In the genomic region with DNA sequence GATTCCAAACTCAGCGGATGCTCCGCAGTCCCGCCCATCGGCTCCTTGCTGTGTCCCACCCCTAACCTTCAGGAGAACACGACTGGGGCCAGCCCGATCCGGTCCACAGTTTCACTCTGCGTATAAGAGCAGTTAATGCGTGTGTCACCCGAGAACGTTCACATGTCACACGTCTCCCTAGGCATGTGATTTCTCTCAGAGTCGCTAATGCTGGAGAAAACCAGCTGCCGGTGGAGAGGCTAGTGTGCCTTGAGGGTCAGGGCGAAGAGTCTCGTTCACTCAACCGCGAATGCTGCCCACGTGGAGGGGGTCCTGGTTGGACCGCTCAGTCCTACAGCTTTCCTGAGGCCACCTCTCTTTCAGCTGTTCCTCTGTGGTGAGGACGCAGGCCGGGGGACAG, we compare ENCODE assay signal across 9 mouse cellular contexts. TPM values are rescaled to one million over a fixed set of nuclear protein-coding genes. Genes with fewer than 3 reads are reported as not detected.
A peak's percentile ranks its signal among the peaks of the same experiment; 100 is the strongest.
DNase-seq lines count a peak whose midpoint lies in the region; ATAC-seq lines count a peak whose summit lies in the region.
"Had no signal": no experiment of that assay in that cellular context is flagged by ENCODE, and none has a peak within 500 bp of the region (broad histone marks: within the 10 kb centered on the region; RNA-seq: fewer than 3 reads in every experiment).

No protein-coding gene starts in this region.

- no peak for ATAC-seq in neural tube, embryonic 11.5 days (ENCODE audit: insufficient read depth, low FRiP score, low TSS enrichment)
- ATAC-seq in neural tube, embryonic 13.5 days (ENCODE audit: low read depth): no peak

- WGBS in neural tube, embryonic 11.5 days: 5% methylated on average over 22 of the region's 22 CpGs
- WGBS in limb, embryonic 10.5 days: 10% methylated on average over 22 of the region's 22 CpGs
- 7% methylated on average over 22 of the region's 22 CpGs for WGBS in neural tube, embryonic 13.5 days

- H3K9ac ChIP-seq in neural tube, embryonic 11.5 days (ENCODE audit: low read length): no peak overlapping the region
- peak overlapping the region; percentile 44; the same call in 1 of the 2 replicates for H3K9ac ChIP-seq in neural tube, embryonic 13.5 days

- no peaks in the 10 kb centered on the region for H3K9me3 ChIP-seq in neural tube, embryonic 11.5 days (ENCODE audit: control insufficient read depth, low read length)
- no peaks in the 10 kb centered on the region for H3K9me3 ChIP-seq in limb, embryonic 10.5 days (replicated peaks)
- H3K9me3 ChIP-seq in neural tube, embryonic 13.5 days: no peaks in the 10 kb centered on the region
- H3K9me3 ChIP-seq: G1E had no signal

- H3K4me1 ChIP-seq in neural tube, embryonic 11.5 days (ENCODE audit: control insufficient read depth, insufficient read depth, low read length): peaks cover 15% of the 10 kb centered on the region
- peaks cover 40% of the 10 kb centered on the region for H3K4me1 ChIP-seq in limb, embryonic 10.5 days
- peaks cover 19% of the 10 kb centered on the region for H3K4me1 ChIP-seq in neural tube, embryonic 13.5 days (replicated peaks)

- peak overlapping the region; percentile 31; the same call in 1 of the 2 replicates for H3K4me2 ChIP-seq in neural tube, embryonic 11.5 days (ENCODE audit: low read depth)
- H3K4me2 ChIP-seq in neural tube, embryonic 13.5 days: peak overlapping the region; percentile 35

- H3K4me3 ChIP-seq in neural tube, embryonic 11.5 days (ENCODE audit: low read depth, low read length): no peak overlapping the region
- H3K4me3 ChIP-seq in limb, embryonic 10.5 days: peak overlapping the region; percentile 36
- no peak overlapping the region for H3K4me3 ChIP-seq in neural tube, embryonic 13.5 days

- intact Hi-C loops in heart, postnatal 36 days (cut with DNase I): loop anchor here (2.0 kb wide), 1 partner anchor 23 kb away; the partner anchor contains the start of gene Sec14l1
- intact Hi-C loops in left cerebral cortex, postnatal 25 days (cut with DNase I): no loop called here

- H3K36me3 ChIP-seq in neural tube, embryonic 11.5 days (ENCODE audit: control insufficient read depth, insufficient read depth, low read length): no peaks in the 10 kb centered on the region
- H3K36me3 ChIP-seq in limb, embryonic 10.5 days: no peaks in the 10 kb centered on the region
- H3K36me3 ChIP-seq in neural tube, embryonic 13.5 days: no peaks in the 10 kb centered on the region

- no peak overlapping the region for H3K27ac ChIP-seq in neural tube, embryonic 11.5 days (ENCODE audit: low read depth, low read length)
- peak overlapping the region; percentile 80 for H3K27ac ChIP-seq in limb, embryonic 10.5 days
- H3K27ac ChIP-seq in neural tube, embryonic 13.5 days (replicated peaks): 0 out of 2 replicates have a peak overlapping the region, but pooled peaks have one; percentile 19

- H3K27me3 ChIP-seq in neural tube, embryonic 11.5 days (ENCODE audit: control insufficient read depth, insufficient read depth, low read length): no peaks in the 10 kb centered on the region
- peaks cover 12% of the 10 kb centered on the region; the same call in 1 of the 2 replicates for H3K27me3 ChIP-seq in limb, embryonic 10.5 days (ENCODE audit: low read depth, poor library complexity, severe bottlenecking)
- H3K27me3 ChIP-seq in neural tube, embryonic 13.5 days: no peaks in the 10 kb centered on the region

- no peak for DNase-seq in neural tube, embryonic 11.5 days (ENCODE audit: low spot score)
- DNase-seq in neural tube, embryonic 10.5 days (ENCODE audit: extremely low spot score, low spot score): no peak
- DNase-seq in heart, postnatal 36 days: peak; percentile 62 to 71
- peak; percentile 50 for DNase-seq in limb, embryonic 10.5 days (ENCODE audit: low spot score)
- DNase-seq in left cerebral cortex, adult 18-20 months (ENCODE audit: low spot score in 2 of 2): no peak
- no peak for DNase-seq in left cerebral cortex, postnatal 25 days (ENCODE audit: low spot score in 2 of 2)
- DNase-seq in adrenal gland, adult 18-20 months (ENCODE audit: low spot score in 2 of 2): no peak

RNA-seq across cellular contexts. Expression of gene Sec14l1, which starts 23.1 kb away (rescaled TPM):
- polyA plus RNA-seq in neural tube, embryonic 11.5 days (2014; fragmentation: Nextera tagmentation; extraction: Ambion mirVana): 41.5 and 44.2 TPM in 2 replicates
- 10 to 100 TPM; 67.9 to 75.2 TPM for total RNA-seq in heart, postnatal 36 days (2021)
- 40.1 and 47.8 TPM in 2 replicates for polyA plus RNA-seq in limb, embryonic 10.5 days (2016; fragmentation: Nextera tagmentation; extraction: Ambion mirVana)
- 57.6 and 67.0 TPM in 2 replicates for polyA plus RNA-seq in neural tube, embryonic 13.5 days (2015; fragmentation: Nextera tagmentation; extraction: Ambion mirVana)
- 100 to 1,000 TPM; 203 to 219 TPM for total RNA-seq in left cerebral cortex, adult 18-20 months (2021)
- total RNA-seq in left cerebral cortex, postnatal 25 days (2021): 100 to 1,000 TPM; 174 to 208 TPM
- 100 to 1,000 TPM; 106 to 159 TPM for total RNA-seq in adrenal gland, adult 18-20 months (2021)

Comparison
In these comparisons a context has a peak if more than half of its experiments do, and no peak if none do; other contexts are left out.
1. DNase-seq: peak in heart, postnatal 36 days (2 of 2) and limb, embryonic 10.5 days (single experiment); none in neural tube, embryonic 11.5 days (single experiment), neural tube, embryonic 10.5 days (single experiment), left cerebral cortex, adult 18-20 months (0 of 2), left cerebral cortex, postnatal 25 days (0 of 2) and adrenal gland, adult 18-20 months (0 of 2).